25 mouse cellular contexts compared by ENCODE assay signal in genomic region chr2:62360872-62361271, GRCm38 (mm10). TPM values are rescaled to one million over a fixed set of nuclear protein-coding genes. Genes with fewer than 3 reads are reported as not detected.
DNase-seq lines count a peak whose midpoint lies in the region; ATAC-seq and TF ChIP-seq lines count a peak whose summit lies in the region.
"Had no signal": no experiment of that assay in that cellular context is flagged by ENCODE, and none has a peak within 500 bp of the region (broad histone marks: within the 10 kb centered on the region; RNA-seq: fewer than 3 reads in every experiment).

No protein-coding gene starts in this region.

- H3K36me3 ChIP-seq in forebrain, embryonic 15.5 days, result no peaks in the 10 kb centered on the region
- H3K36me3 ChIP-seq in forebrain, embryonic 11.5 days (ENCODE audit: control insufficient read depth, insufficient read depth, low read length), result no peaks in the 10 kb centered on the region
- H3K36me3 ChIP-seq: embryonic facial prominence, embryonic 13.5 days; embryonic facial prominence, embryonic 15.5 days; forebrain, embryonic 10.5 days had no signal

- H3K27ac ChIP-seq in forebrain, embryonic 15.5 days (replicated peaks), result peak overlapping the region; percentile 49
- no peak overlapping the region for H3K27ac ChIP-seq in forebrain, embryonic 11.5 days (ENCODE audit: low read depth, low read length)
- H3K27ac ChIP-seq in left cerebral cortex, adult 2 months, result peak overlapping the region; percentile 70
- 0 out of 2 replicates have a peak overlapping the region, but pooled peaks have one; percentile 36 for H3K27ac ChIP-seq in cortical plate, adult 2 months (ENCODE audit: insufficient read depth, low read length)
- H3K27ac ChIP-seq: embryonic facial prominence, embryonic 13.5 days; embryonic facial prominence, embryonic 15.5 days; forebrain, embryonic 10.5 days had no signal

- peaks cover 16% of the 10 kb centered on the region for H3K4me1 ChIP-seq in forebrain, embryonic 15.5 days
- H3K4me1 ChIP-seq in forebrain, embryonic 11.5 days (replicated peaks; ENCODE audit: control insufficient read depth, insufficient read depth, low read length), result peaks cover under 1% of the 10 kb centered on the region; the same call in 1 of the 2 replicates
- H3K4me1 ChIP-seq in cortical plate, adult 2 months (ENCODE audit: control insufficient read depth, insufficient read depth, low read length), result no peaks in the 10 kb centered on the region
- H3K4me1 ChIP-seq: embryonic facial prominence, embryonic 13.5 days; embryonic facial prominence, embryonic 15.5 days had no signal

- no peak for ATAC-seq in forebrain, embryonic 15.5 days (replicated peaks)
- ATAC-seq in forebrain, embryonic 11.5 days (replicated peaks; ENCODE audit: low FRiP score), result no peak
- ATAC-seq: activated CD4-positive, CD25-positive, alpha-beta regulatory T cell, adult 4 months; CD4-positive, CD25-positive, alpha-beta regulatory T cell, adult 4 months; Patski had no signal

- H3K9ac ChIP-seq in forebrain, embryonic 15.5 days (replicated peaks), result no peak overlapping the region
- H3K9ac ChIP-seq in forebrain, embryonic 11.5 days (ENCODE audit: low read length), result no peak overlapping the region
- H3K9ac ChIP-seq: embryonic facial prominence, embryonic 13.5 days; embryonic facial prominence, embryonic 15.5 days had no signal

- H3K4me2 ChIP-seq in forebrain, embryonic 15.5 days (replicated peaks), result no peak overlapping the region
- no peak overlapping the region for H3K4me2 ChIP-seq in forebrain, embryonic 11.5 days (ENCODE audit: low read depth, low read length, severe bottlenecking)
- H3K4me2 ChIP-seq: embryonic facial prominence, embryonic 13.5 days; embryonic facial prominence, embryonic 15.5 days had no signal

- intact Hi-C loops in left cerebral cortex, adult 2 months (cut with DNase I), result no loop called here
- intact Hi-C loops in left cerebral cortex, postnatal 36 days (cut with DNase I), result no loop called here
- intact Hi-C loops in heart, postnatal 25 days (cut with DNase I), result no loop called here

- TF ChIP-seq POLR2A in cortical plate, adult 2 months (IDR thresholded peaks at IDR 0.05; ENCODE audit: extremely low read depth, insufficient read depth, low read length), result no peak

- no peak for TF ChIP-seq CTCF in left cerebral cortex, adult 2 months (IDR thresholded peaks at IDR 0.05)
- no peak for TF ChIP-seq CTCF in cortical plate, adult 2 months (IDR thresholded peaks at IDR 0.05; ENCODE audit: extremely low read depth, insufficient read depth, low read length)

- H3K9me3 ChIP-seq in forebrain, embryonic 15.5 days, result no peaks in the 10 kb centered on the region
- no peaks in the 10 kb centered on the region for H3K9me3 ChIP-seq in forebrain, embryonic 11.5 days (ENCODE audit: control insufficient read depth, low read length)
- H3K9me3 ChIP-seq: embryonic facial prominence, embryonic 13.5 days; embryonic facial prominence, embryonic 15.5 days; forebrain, embryonic 10.5 days; G1E had no signal

- WGBS in forebrain, embryonic 15.5 days, result 76% methylated on average over 6 of the region's 6 CpGs
- WGBS in forebrain, embryonic 11.5 days, result 85% methylated on average over 6 of the region's 6 CpGs

- no peak for DNase-seq in forebrain, embryonic 11.5 days (ENCODE audit: low spot score)
- no peak for DNase-seq in left cerebral cortex, adult 2 months (ENCODE audit: extremely low spot score in 1 of 2, low spot score in 2 of 2)
- no peak for DNase-seq in left cerebral cortex, postnatal 36 days (ENCODE audit: low spot score in 2 of 2)
- no peak for DNase-seq in heart, postnatal 25 days (ENCODE audit: low spot score)
- DNase-seq: adrenal gland, adult 8-10 months; adrenal gland, postnatal 14 days; adrenal gland, postnatal 36 days; B cell, adult 2 months; cerebellum, adult 11-12 months; cerebellum, adult 2 months; cerebellum, adult 9-10 months; cerebellum, postnatal 10 days; cerebellum, postnatal 25 days; embryo, embryonic 11 days had no signal

- no peak overlapping the region for H3K4me3 ChIP-seq in forebrain, embryonic 15.5 days
- H3K4me3 ChIP-seq in forebrain, embryonic 11.5 days (ENCODE audit: low read depth, low read length), result no peak overlapping the region
- no peak overlapping the region for H3K4me3 ChIP-seq in left cerebral cortex, adult 2 months
- H3K4me3 ChIP-seq in cortical plate, adult 2 months (ENCODE audit: insufficient read depth, low read length), result no peak overlapping the region
- H3K4me3 ChIP-seq: embryonic facial prominence, embryonic 13.5 days; embryonic facial prominence, embryonic 15.5 days; erythroblast, embryonic 14.5 days; forebrain, embryonic 10.5 days had no signal

- no peaks in the 10 kb centered on the region for H3K27me3 ChIP-seq in forebrain, embryonic 15.5 days
- H3K27me3 ChIP-seq in forebrain, embryonic 11.5 days (ENCODE audit: control insufficient read depth, insufficient read depth, low read length), result no peaks in the 10 kb centered on the region
- H3K27me3 ChIP-seq: CH12.LX; embryonic facial prominence, embryonic 13.5 days; embryonic facial prominence, embryonic 15.5 days; Patski had no signal

RNA-seq across cellular contexts. Expression of gene Dpp4, which starts 51.2 kb away (rescaled TPM):
- polyA plus RNA-seq in forebrain, embryonic 15.5 days (2015; fragmentation: Nextera tagmentation; extraction: Ambion mirVana), result 1.5 and 1.6 TPM in 2 replicates
- polyA plus RNA-seq in forebrain, embryonic 11.5 days (2014; fragmentation: Nextera tagmentation; extraction: Ambion mirVana), result 0.57 and 0.69 TPM in 2 replicates
- total RNA-seq in left cerebral cortex, adult 2 months (2021), result 1 to 10 TPM; 1.4 to 4.6 TPM
- total RNA-seq in left cerebral cortex, postnatal 36 days (2021), result 1 to 10 TPM; 1.7 to 2.5 TPM
- polyA plus RNA-seq in cortical plate, adult 2 months (2012; rRNA removed), result 2.9 and 3.5 TPM in 2 replicates
- 1 to 10 TPM; 4.6 to 6.8 TPM for total RNA-seq in heart, postnatal 25 days (2021)
- polyA plus RNA-seq: erythroblast, embryonic 14.5 days had no signal
